Mouse (Mus musculus) lung, postnatal 0 days (tissue): ENCODE measurements at regions not wholly inside any gene's neighbourhood (a gene's known extent, or its start where the extent isn't known, plus 50 kb on each side); places are given as distances from the start of the nearest gene placed in this dataset.

ENCODE experiments used
- ATAC-seq: fragments of 200-750 bp; cut with Nextera tagmentation; 2 replicates; pipeline ENCODE4 v1.8.0; 2017; ENCODE audit warnings: moderate library complexity
- DNase-seq: peaks from one replicate; pipeline ENCODE4 v3.0.0-alpha.2; 2016; ENCODE audit warnings: low spot score
- H3K27ac ChIP-seq: fragments of 300-500 bp; sonication (generic); 2 replicates; pipeline ENCODE4 v1.5.1; 2014; ENCODE audit warnings: antibody characterized with exemption, mild to moderate bottlenecking, low read length, mixed read lengths
- H3K27me3 ChIP-seq: fragments of 300-500 bp; sonication (generic); replicated peaks from 2 replicates; pipeline ENCODE4 v1.6.1; 2014; ENCODE audit warnings: low read length, mixed read lengths; ENCODE audit not compliant: insufficient read depth
- H3K36me3 ChIP-seq: fragments of 300-500 bp; sonication (generic); 2 replicates; pipeline ENCODE4 v1.6.1; 2014; ENCODE audit warnings: low read length, mixed read lengths; ENCODE audit not compliant: insufficient read depth
- H3K4me1 ChIP-seq: fragments of 300-500 bp; sonication (generic); 2 replicates; pipeline ENCODE4 v1.6.1; 2014; ENCODE audit warnings: antibody characterized with exemption, low read depth, low read length, mixed read lengths; ENCODE audit not compliant: insufficient read depth
- H3K4me2 ChIP-seq: fragments of 300-500 bp; sonication (generic); replicated peaks from 2 replicates; pipeline ENCODE4 v1.6.1; 2014; ENCODE audit warnings: low read depth, mild to moderate bottlenecking, low read length, moderate library complexity, mixed read lengths
- H3K4me3 ChIP-seq: fragments of 300-500 bp; sonication (generic); 2 replicates; pipeline ENCODE4 v1.5.1; 2014; ENCODE audit warnings: low read depth, low read length
- H3K9ac ChIP-seq: fragments of 300-500 bp; sonication (generic); replicated peaks from 2 replicates; pipeline ENCODE4 v1.6.1; 2014; ENCODE audit warnings: low read depth, mild to moderate bottlenecking
- H3K9me3 ChIP-seq: fragments of 300-500 bp; sonication (generic); 2 replicates; pipeline ENCODE4 v1.6.1; 2016; ENCODE audit warnings: low read length, mixed read lengths
- CTCF ChIP-seq: IDR thresholded peaks from 2 replicates; pipeline ENCODE4 v1.5.1; 2016; ENCODE audit warnings: antibody characterized with exemption, mild to moderate bottlenecking
- EP300 ChIP-seq: IDR thresholded peaks from 2 replicates; pipeline ENCODE4 v1.6.1; 2016; ENCODE audit warnings: antibody characterized with exemption, mild to moderate bottlenecking, control low read depth
- WGBS: fragments of 180-500 bp; shearing (Covaris S2); extraction: QIAGEN DNeasy Blood & Tissue Kit; methylation state at CpG from one replicate; pipeline ENCODE4 v1.1.7; 2014; 5-methylcytosine and 5-hydroxymethylcytosine counted together

DNA sequence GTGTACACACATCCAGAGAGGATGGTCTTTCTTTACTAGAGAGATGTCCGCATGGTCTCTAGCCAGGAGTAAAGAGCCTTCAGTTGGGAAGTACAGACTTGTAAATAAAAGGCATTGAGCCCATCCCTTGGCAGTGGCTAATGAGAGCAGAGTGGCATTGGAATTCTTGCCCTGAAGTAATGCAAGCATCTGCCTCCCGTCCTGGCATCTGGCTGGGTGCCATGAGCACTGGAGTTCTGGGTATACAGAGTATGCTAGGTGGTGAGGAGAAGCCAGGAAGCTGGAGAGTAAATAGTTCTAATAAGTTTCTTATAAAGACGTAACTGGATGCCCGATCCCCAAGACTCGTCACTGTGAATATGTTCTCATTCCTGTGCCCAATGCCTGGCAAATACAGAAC is 367.8 kb downstream of the Lrig3 start:
- no peak for ATAC-seq
- H3K4me3 ChIP-seq: no peak overlapping the region
- H3K9ac ChIP-seq: no peak overlapping the region
- no peaks in the 10 kb centered on the region for H3K36me3 ChIP-seq
- H3K9me3 ChIP-seq: no peaks in the 10 kb centered on the region
- H3K27me3 ChIP-seq: no peaks in the 10 kb centered on the region
- TF ChIP-seq CTCF: no peak
- no peak for TF ChIP-seq EP300
- no peak for DNase-seq
- no peak overlapping the region for H3K4me2 ChIP-seq
- H3K27ac ChIP-seq: no peak overlapping the region
- no peaks in the 10 kb centered on the region for H3K4me1 ChIP-seq
- WGBS: 71% methylated on average over 5 of the region's 5 CpGs

DNA sequence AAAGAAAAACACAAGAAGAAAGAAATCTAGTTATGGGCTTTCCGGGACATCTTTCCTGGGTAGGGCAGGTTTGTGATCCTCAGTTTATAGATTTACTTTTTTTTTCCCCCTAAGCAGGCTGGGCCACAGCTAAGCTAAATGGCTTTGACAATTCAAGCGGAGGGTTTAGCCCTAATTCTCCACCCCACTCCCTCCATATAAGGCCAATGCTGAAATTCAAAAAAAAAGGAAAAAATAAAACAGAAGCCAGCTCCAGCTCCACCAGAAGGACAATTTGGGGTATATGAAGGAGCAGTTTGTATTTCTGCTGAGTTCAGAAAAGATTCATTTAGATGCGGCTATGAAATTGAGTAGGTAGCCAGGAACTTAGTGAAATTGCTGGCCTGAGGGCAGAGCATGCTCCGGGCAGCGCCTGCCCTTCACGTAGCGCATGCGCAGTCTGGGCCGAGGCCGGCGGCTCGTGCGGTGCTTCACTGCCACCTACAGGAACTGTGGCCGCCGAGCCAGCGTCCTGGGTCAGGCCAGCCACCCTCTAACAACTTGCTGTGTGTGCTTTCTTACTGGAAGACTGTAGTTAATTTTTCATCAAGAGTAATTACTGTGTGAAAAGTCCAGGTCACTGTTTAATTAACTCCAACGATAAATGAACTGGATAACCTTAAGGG is 364.5 kb downstream of the Lrig3 start:
- Histone ChIP-seq H3K36me3 (no peaks in the 10 kb centered on the region), H3K4me1 (no peaks in the 10 kb centered on the region), H3K9me3 (no peaks in the 10 kb centered on the region), H3K27me3 (no peaks in the 10 kb centered on the region), H3K9ac (no peak overlapping the region; the same call in 1 of the 2 replicates), H3K27ac (no peak overlapping the region), H3K4me2 (0 out of 2 replicates have a peak overlapping the region, but pooled peaks have one; percentile 22), H3K4me3 (no peak overlapping the region)
- TF ChIP-seq EP300 (no peak), CTCF (peak; percentile 92)
- ATAC-seq: peak; percentile 98
- WGBS: 7% methylated on average over 17 of the region's 17 CpGs
- DNase-seq: peak; percentile 89

DNA sequence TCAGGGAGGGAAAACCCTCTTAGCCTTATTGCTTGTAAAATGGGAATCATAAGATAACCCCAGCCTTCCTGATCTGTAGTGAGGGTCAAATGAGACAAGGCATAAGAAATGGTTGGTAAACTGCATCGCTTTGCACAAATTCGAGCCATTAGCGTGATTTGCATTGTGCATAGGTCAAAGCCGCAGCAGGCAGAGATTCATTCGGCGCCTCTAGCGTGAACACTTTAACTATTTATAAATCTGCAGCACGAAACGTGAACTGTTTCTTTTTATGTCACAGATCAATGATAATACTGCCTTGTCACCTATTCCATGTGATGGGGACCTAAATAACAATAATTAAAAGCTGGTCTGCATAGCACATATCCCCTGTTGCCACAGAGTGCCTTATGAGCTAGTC is 354.9 kb downstream of the Lrig3 start:
- DNase-seq (no peak), ATAC-seq (no peak)
- Histone ChIP-seq H3K27me3 (no peaks in the 10 kb centered on the region), H3K9me3 (no peaks in the 10 kb centered on the region), H3K4me3 (no peak overlapping the region), H3K36me3 (no peaks in the 10 kb centered on the region), H3K9ac (no peak overlapping the region), H3K4me2 (no peak overlapping the region), H3K27ac (no peak overlapping the region), H3K4me1 (no peaks in the 10 kb centered on the region)
- 85% methylated on average over 9 of the region's 9 CpGs for WGBS
- TF ChIP-seq EP300 (no peak), CTCF (no peak)

DNA sequence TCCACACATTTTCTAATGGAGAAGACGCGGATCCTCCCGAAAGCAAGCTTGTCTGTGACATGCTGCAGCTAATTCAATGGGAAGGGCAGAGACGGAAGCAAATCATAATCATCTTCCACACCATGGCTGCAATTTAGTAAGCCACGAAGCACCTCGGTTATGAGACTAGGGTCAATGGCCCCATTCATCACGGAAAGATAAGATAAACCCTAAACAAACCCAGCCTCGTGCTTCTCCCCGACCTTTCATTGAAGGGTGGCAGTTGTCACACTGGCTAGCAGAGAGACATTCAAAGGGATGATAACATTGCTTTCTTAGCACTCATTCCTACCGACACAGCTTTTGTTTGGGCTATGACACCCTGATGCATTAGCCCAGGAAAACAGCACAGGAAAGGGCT is 353.8 kb downstream of the Lrig3 start:
- no peak overlapping the region for H3K4me3 ChIP-seq
- H3K9me3 ChIP-seq: no peaks in the 10 kb centered on the region
- DNase-seq (no peak), ATAC-seq (no peak)
- 30% methylated on average over 10 of the region's 10 CpGs for WGBS
- no peak overlapping the region for H3K27ac ChIP-seq
- H3K9ac ChIP-seq: no peak overlapping the region
- no peaks in the 10 kb centered on the region for H3K27me3 ChIP-seq
- no peaks in the 10 kb centered on the region for H3K4me1 ChIP-seq
- H3K4me2 ChIP-seq: no peak overlapping the region
- no peaks in the 10 kb centered on the region for H3K36me3 ChIP-seq
- no peak for TF ChIP-seq CTCF
- TF ChIP-seq EP300: no peak

DNA sequence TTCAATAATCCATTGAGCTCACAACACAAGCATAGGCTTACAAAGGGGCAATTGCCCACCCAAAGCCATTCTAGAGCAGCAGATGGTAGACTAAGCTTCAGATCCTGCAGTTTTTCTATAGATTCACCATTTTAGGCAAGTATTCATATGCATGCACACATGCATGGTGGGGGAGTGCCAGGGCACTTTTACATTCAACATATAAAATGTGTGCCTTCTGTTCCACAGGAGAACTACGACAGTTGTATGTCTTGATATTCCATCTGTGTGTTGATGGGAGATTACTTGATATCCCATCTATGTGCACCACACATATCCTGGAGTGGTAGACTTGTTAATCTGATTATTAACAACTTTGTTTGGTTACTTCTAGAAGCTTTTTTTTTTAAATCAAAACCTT is 334.0 kb downstream of the Lrig3 start:
- no peak overlapping the region for H3K4me3 ChIP-seq

DNA sequence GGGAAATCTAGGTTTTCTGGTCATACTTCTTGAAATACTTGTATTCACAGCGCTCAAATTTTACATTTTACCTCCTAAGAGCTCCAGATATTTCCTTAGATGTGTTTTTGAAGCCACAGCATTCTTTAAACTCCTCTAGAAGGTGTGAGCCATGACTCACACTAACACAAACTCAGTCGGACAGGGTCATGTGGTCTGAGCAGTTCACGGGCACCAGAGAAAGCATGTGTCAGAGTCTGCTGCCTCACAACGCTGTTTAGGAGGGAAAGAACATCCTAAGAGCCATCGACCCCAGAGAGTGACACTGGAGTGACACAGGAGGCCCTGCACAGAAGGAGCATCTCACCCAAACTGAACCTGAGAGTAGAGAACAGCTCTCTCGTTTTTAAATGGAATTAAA is 332.2 kb downstream of the Lrig3 start:
- Histone ChIP-seq H3K36me3 (no peaks in the 10 kb centered on the region), H3K4me3 (no peak overlapping the region), H3K27ac (no peak overlapping the region), H3K9ac (no peak overlapping the region), H3K27me3 (no peaks in the 10 kb centered on the region), H3K9me3 (no peaks in the 10 kb centered on the region), H3K4me2 (no peak overlapping the region), H3K4me1 (no peaks in the 10 kb centered on the region)
- no peak for TF ChIP-seq EP300
- TF ChIP-seq CTCF: no peak
- DNase-seq (no peak), ATAC-seq (no peak)
- 55% methylated on average over 6 of the region's 6 CpGs for WGBS

More for the DNA sequence above, 334.0 kb downstream of the Lrig3 start:
- DNase-seq (no peak), ATAC-seq (no peak)
- H3K9ac ChIP-seq: no peak overlapping the region
- no peak overlapping the region for H3K4me2 ChIP-seq
- no peaks in the 10 kb centered on the region for H3K36me3 ChIP-seq
- WGBS: 95% methylated on average over 1 of the region's 1 CpGs
- H3K27me3 ChIP-seq: no peaks in the 10 kb centered on the region
- H3K4me1 ChIP-seq: no peaks in the 10 kb centered on the region
- H3K27ac ChIP-seq: no peak overlapping the region
- H3K9me3 ChIP-seq: no peaks in the 10 kb centered on the region
- TF ChIP-seq CTCF: no peak
- TF ChIP-seq EP300: no peak
